Mouse (Mus musculus) brain, embryonic 18.5 days (tissue): Measurements from ENCODE around the gene Gm37419.

Experiments
- DNase-seq: peaks from one replicate; pipeline ENCODE4 v3.0.0-alpha.2; 2012; ENCODE audit warnings: low read depth, low spot score

Gene Gm37419

DNA sequence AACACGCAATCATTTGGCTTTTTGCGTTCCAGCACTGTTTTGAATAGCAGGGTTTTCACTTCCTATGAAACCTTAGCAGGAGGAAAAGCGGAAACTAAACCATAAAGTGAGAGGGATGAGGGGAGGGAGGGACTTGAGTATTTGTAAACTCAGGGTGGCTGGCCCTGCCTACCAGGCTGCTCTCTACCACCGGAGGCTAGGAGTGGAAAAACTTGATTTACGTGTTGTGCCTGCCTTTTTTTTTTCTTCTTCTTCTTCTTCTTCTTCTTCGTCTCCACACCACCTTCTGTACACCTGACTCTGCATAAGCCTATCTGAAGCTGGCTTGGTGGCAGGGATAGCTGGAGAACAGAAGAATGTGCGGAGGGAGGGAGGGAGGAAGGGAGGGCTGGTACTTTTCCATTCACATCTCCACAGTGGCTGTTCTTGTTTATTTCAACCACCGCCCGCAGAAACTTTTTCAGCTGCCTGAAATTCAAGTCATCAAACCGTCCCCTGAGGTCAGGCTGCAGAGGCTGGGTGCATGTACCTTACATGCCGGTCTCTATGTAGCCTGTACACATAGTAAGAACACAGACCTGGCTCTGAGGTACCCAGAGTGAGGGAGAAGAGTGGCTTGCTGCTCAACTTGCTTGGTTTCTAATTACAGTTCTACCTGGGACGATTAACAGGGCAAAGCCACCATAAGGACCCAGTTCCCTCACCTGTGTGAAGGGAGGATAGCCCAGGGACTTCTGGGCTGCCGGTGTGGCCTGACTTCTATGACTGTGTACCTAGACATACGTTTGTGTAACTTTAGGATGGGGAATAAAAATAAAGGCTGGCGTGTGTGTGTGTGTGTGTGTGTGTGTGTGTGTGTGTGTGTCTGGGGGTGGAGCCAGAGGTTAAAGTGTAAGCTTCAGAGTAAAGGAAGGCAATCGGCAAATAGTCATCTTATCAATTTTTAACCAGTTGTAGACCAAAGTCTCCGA is 5.4 kb downstream of the Gm37419 start:
- DNase-seq, result no peak

DNA sequence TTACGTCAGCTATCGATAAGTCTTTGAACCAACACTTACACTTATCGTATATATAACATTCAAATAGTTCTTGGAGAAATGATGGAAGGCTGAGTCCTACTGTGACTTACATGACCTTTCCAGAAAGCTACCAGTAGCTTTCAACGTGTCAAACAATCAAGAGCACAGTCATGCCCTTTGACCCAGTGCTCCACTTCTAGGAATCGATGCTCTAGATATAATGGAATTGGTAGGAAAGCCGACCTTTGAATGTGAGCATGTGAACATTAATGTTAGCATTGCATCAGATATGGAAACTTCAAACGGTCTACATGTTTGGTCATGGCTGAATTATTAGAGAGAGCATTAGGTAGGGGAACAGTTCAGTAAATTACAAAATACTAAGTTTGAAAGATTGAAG is 8.1 kb downstream of the Gm37419 start:
- DNase-seq, result no peak

DNA sequence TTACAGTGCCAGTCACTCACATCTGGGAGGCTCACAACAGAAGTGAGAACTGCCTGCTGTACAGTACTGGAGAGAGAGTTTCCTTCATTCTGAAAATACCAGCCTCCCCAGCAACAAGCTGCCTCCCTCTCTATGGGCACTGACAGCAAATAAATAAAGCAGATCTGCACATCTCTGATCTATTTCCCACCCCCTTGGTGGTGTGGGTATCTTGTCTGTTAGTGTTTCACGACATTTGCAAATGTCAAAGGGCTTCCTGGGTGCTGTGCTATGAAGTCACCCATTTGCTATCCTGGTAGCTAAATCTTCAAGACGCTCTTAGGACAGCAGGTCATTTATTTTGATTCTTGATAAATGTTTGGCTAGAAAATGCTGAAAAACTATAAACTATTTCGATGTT is 8.9 kb downstream of the Gm37419 start:
- no peak for DNase-seq

DNA sequence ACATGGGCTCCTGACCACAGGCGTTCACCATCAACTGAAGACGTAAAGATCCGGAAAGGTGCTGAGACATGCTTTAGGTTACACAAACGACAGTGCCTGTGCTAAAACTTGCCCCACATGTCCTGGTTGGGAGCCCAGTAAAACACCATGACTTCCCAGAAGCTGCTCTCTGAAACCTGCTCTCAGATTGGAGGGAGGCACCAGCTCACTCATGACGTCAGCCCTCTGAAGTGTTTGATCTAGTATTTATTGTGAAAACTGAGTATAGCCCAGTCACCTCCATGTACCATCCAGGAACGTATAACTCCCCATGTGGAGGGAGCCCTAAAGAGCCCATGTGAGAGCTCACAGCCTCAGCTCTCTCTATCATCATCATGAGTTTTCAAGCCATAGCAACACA is 9.6 kb downstream of the Gm37419 start:
- DNase-seq, result no peak

DNA sequence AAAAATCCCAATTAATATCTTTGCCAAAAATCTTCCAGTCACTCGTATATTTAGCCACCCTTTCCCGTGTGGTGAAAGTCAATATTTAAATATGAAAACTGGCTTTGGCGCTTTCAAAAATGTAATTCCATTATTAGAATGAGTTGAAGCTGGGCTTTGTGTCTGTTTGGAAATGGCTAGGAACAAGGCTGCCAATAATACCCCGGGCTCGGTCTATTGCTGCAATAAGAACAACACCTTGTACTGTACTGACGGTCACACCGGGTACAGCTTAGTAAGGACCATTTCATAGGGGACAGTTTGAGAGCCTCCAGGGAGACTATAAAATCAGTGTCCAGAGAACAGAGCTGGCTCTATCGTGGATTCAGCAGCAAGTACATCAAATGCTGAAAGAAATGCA is 17.6 kb downstream of the Gm37419 start:
- no peak for DNase-seq

DNA sequence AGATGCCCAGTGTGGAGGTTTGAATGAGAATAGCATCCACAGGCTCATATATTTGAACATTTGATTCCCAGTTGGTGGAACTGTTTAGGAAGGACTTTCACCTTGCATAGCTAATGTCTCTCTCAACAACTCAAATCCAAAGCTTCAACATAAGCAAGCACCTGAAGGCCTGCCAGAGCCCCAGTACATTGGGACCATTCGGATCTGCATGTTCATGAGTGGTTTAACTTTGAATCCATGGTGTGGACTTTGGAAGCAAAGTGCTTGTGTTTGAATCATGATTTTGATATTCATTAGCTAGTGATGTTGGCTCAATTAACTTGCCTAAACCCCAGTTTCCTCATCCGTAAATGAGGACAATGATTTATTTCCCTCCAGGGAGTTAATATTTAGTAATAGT is 21.6 kb downstream of the Gm37419 start:
- DNase-seq, result no peak

DNA sequence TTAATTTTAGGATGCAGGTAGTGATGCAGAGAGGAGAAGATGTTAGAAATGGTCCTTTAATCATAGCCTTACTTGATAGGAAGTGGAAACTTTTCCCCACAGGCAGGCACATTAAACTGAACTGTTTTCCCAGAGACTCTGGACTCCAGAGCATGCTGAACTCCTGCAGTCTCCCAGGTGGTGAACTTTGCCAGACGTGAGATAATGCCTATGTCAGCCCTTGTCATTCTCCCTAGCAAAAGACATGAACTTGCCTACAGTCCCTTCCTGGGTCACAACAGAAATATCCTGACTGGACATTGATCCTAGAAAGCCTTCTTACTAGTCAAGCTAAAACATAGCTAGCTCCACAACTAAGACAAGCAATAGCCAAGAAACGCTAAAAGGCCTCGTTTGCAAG is 23.0 kb downstream of the Gm37419 start:
- no peak for DNase-seq

DNA sequence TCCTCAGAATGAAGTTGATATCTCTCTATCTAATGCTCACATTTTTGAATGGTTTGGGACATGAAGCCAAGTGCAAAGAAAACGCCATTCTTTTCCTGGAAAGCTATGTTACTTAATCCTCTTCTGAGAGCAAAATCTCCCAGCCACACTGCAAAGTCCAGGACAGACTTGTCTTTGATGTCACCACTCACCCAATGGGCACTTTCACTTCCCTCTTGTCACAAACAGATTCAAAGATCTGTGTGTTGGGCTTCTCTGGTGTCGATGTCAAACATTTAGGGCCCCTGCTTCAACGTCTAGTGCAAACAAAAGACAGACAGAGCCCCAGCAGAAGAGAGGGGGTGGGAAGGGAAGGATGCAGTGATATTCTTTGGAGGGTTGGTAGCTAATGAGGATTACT is 23.8 kb downstream of the Gm37419 start:
- no peak for DNase-seq

DNA sequence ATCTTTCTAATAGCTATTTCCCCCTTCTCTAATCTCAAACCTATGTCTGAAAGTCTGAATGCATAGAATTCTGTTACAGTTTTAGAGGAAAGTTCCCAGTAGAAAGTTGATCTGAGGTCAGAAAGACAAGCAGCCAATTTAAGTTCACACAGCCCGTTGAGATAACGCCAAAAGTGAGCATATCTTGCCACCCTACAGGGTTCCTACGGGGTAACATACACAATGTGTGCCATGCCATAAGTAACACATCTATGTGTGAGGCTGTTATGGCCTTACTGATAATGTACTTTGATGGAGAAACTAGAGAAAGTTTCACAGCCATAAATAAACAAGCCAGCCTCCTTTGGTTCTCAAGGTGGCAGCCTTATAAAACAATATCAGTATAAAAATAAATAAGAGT is 26.1 kb downstream of the Gm37419 start:
- no peak for DNase-seq

DNA sequence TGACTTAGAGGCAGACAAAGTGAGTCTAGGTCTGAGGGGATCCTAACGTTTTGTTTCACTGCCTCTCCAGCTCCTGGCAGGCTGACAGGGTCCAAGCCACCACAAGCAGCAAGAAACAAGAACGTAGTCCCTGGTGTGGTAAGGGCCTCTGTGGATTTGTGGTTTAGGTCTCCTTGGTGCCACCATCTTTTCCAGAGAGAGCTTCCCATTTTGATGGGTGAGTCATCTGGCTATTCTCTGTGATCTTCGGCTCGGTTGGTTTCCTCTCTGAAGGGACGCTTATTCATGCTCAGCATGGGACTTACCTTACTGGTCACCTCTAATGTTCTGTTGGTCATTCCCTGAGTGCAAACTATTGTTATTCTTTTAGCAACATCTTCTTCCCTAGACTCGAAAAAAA is 28.0 kb downstream of the Gm37419 start:
- no peak for DNase-seq

DNA sequence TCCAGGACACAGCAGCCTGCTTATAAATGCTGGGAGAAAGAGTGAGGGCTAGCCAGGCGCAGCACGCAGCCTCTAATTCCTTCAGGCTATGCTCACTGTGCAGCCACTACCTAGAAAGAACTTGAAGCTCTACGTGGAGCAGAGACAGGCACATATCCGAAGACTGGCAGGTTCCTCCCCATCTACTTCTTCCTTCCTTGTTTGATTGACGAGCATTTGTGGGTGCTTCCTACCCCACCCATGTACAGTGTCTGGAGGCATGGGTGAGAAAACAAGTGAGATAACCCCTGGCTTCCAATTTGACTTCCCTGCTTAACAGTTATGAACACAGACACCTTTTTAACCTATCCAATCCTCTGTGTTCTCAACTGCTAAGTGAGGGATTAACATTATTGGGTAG is 28.5 kb downstream of the Gm37419 start:
- DNase-seq, result no peak

DNA sequence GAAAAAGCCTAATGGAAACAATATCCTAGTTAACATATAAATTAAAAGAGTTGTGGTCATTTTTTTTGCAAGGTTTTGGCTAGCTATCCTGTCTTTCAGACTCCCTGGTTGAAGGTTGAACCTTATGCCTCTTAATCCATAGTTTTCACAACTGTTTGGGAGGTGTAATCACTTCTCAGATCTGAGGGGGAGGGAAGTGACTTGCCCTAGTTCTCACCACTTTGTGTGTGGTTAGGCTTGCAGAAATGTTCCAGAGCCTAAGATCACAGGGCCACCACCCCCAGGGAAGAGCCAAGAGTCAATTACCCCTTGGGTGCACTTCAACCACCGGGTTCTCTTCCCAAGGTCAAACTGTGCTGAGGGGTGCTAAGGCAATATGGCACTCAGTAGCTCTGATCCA is 33.4 kb downstream of the Gm37419 start:
- DNase-seq, result no peak

DNA sequence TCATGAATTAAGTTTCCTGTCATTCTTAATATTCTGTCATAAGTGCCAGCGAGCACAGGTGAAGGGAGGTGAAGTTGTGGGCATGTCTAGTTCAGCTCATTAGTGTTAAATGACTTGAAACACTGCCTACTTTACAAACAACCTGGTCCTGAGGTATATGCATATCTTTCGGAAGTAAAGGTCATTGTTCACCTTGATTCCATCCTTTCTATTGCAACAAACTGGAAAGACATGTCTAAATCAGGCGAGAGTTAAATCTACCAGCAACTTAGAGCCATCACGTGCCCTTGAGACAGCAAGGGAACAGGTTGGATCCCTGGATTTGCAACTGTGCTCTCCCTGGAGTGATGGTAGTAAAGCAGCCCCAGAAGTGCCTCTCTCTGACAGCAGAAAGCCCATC is 34.3 kb downstream of the Gm37419 start:
- DNase-seq, result no peak

DNA sequence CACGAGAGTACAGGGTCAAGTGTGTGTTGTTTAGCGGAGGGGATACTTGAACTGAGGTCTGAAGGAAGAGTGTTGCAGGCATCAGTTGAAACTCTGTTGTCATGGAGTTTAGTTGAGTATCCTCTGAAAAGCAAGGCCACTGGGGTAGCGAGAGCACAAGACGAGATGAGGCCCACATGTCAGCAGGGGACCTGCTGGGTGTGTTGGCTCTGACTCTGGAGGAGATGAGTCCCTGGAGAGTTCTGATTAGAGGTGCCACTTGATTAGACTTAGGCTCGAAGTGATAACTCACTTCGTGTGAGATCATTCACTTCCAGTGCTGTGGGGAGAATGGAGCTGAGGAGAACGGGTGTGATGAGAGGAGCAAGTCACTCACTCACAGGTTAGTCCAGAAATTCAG is 37.2 kb downstream of the Gm37419 start:
- no peak for DNase-seq

DNA sequence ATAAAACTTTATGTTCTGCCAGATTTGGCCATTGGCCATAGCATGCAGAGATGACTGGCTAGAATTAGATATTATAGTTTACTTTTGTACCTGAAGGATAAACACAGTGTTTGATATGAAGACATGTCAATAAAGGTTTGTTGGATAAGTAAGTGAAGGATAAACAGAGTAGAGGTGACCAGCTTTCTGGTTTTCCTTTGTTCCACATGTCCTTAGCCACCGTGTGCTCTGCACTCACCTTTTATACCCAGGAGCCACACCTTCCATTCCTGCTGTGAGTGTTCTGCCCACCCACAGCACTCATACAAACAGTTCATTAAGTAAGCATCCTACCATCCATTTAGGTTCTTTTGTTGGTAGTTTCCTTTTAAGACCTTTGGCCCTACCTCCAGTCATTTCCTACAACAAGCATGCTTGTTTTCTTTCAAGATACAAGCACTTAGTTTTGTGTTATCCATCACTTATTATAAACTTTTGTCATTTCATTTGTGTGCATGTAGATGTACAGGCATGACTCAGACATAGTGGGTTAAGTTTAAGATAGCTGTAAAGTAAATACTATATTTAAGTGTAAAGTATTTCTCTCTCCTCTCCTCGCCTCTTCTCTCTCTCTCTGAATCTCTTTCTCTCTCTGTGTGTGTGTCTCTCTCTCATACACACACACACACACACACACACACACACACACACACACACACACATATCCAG is 41.8 kb downstream of the Gm37419 start:
- no peak for DNase-seq

DNA sequence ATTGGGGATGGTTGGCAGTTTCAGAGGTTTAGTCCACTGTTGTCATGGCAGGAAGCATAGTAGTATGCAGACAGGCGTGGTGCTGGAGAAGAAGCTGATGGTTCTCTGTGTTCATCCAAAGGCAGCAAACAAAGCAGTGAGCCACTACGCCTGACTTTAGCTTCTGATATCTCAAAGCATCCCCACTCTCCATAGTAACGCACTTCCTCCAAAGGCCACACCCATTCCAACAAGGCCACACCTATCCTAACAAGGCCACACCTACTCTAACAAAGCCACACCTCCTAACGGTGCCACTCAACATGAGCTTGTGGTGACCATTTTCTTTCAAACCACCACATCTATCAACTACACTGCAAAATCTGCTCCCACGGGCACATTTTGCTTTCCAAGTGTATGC is 45.0 kb downstream of the Gm37419 start:
- no peak for DNase-seq

DNA sequence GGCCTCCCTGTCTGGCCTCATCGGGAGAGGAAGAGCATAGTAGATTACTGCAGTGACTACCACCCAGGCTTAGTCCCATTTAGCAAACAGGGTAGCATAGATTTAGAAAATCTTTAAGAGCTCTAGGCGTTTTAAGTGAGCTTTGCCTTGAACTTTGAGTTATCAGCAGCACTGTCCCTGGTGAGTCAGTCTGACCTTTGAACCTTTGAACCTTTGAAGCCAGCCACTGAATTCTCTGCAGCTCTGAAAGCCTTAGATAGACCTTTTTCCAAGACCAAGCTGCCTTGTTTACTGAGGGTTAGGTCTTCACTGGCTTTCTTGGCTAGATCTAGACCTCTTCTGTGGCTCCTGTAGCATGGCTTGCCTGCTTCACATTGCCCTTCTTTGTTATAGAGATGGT is 46.2 kb downstream of the Gm37419 start:
- no peak for DNase-seq

DNA sequence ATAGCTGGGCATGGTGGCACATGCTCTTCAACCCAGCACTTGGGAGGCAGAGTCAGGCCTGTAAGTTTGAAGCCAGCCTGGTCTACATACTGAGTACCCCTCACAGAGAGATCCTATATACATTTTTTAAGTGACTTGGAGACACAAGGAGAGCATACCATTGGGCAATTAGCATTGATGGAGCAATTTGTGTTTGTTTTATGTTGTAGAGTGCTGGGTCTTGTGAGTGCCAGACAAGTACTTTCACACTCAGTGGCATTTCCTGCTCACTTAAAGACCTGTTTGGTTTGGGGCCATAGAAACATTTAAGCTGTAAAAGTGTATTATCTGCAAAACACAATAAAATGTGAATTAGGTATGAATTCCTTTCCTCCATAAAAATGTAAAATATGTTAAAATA is 47.5 kb downstream of the Gm37419 start:
- DNase-seq, result no peak

DNA sequence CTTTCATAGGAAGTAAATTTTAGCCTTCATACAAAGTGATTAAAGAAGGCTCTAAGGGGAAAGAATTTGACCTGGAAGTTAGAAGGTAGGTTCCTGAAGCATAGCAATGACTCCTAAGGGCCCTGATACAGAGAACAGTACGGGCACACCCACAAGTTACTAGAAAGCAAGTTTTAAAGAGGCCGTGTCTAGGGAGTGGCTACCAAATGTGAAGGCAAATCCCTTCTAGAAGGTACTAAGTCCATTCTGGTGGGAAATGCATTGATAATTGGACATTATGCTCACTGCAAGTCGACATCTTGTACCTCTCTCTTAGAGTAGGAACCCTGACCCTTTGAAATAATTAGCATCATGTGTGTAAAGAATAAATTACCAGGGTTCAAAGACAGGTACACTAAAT is 48.1 kb downstream of the Gm37419 start:
- DNase-seq, result no peak
